Mouse (Mus musculus): ENCODE measurements around the gene Btbd35f3. TPM values are rescaled to one million over a fixed set of nuclear protein-coding genes. Genes with fewer than 3 reads are reported as not detected.
"Not testable (repeated sequence)": the region's sequence is repeated elsewhere in the genome, so short reads cannot be mapped to it uniquely, and the experiment has no call there.

Btbd35f3 gene
- polyA plus RNA-seq (2015; fragmentation: Nextera tagmentation; extraction: Ambion mirVana): not detected in 2 replicates

DNA sequence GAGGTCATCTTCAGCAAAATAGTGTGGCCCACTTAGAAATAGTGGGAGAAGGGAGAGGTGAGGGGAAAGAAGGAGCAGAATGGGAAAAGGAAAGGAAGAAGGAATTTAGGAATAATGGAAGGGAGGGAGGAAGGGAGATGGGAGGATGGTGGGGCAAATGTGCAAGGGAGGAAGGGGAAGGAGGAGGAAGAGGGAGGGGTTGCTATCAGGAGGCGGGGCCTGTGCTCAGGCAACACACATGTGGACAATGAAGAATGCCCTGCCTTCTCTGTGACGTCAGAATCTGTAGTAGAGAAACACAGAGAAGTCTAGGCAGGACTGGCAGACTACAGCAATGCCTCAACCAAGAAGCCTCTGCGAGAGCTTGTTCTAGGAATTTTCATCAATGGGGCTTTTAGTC, at the start of gene Btbd35f3:
TSS of gene Btbd35f3 (plus strand) at position 301 of the 400 bp plus-strand sequence.
- H3K4me2 ChIP-seq (replicated peaks; ENCODE audit: low read depth, low read length); H3K9me3 ChIP-seq (ENCODE audit: low read length); ATAC-seq (ENCODE audit: low FRiP score, low TSS enrichment); H3K27me3 ChIP-seq (ENCODE audit: insufficient read depth, low read length); H3K4me1 ChIP-seq (ENCODE audit: insufficient read depth, low read length); H3K36me3 ChIP-seq (ENCODE audit: insufficient read depth, low read length); H3K9ac ChIP-seq (replicated peaks; ENCODE audit: low read length); H3K4me3 ChIP-seq (ENCODE audit: low read length); H3K27ac ChIP-seq (ENCODE audit: low read length): not testable (repeated sequence)
- WGBS: no CpG with 5 or more reads among the region's 3 CpGs

Other genes with a start within 250 kb of the Btbd35f3 start
- gene Btbd35f16, start 80.7 kb upstream of the Btbd35f3 start, polyA plus RNA-seq (2015; fragmentation: Nextera tagmentation; extraction: Ambion mirVana): not detected in 2 replicates
- not detected in 2 replicates for gene Btbd35f28, start 158.9 kb downstream of the Btbd35f3 start, polyA plus RNA-seq (2015; fragmentation: Nextera tagmentation; extraction: Ambion mirVana)

All from kidney, embryonic 16.5 days (tissue).